Mouse (Mus musculus) midbrain, embryonic 11.5 days (tissue): Measurements from ENCODE around the gene Tnfrsf25. TPM values are rescaled to one million over a fixed set of nuclear protein-coding genes. Genes with fewer than 3 reads are reported as not detected.

Source experiments
- ATAC-seq: fragments of 200-750 bp; cut with Nextera tagmentation; 2 replicates; pipeline ENCODE4 v1.8.0; 2017; ENCODE audit warnings: moderate TSS enrichment, moderate library complexity; ENCODE audit not compliant: low FRiP score
- DNase-seq: peaks from one replicate; pipeline ENCODE4 v3.0.0; 2015; ENCODE audit warnings: low spot score; ENCODE audit errors: missing footprints
- H3K27ac ChIP-seq: fragments of 300-500 bp; sonication (generic); 2 replicates; pipeline ENCODE4 v1.5.1; 2014; ENCODE audit warnings: low read depth, low read length
- H3K27me3 ChIP-seq: fragments of 300-500 bp; sonication (generic); 2 replicates; pipeline ENCODE4 v1.6.1; 2014; ENCODE audit warnings: mild to moderate bottlenecking, low read length, moderate library complexity, mixed read lengths; ENCODE audit not compliant: control insufficient read depth, insufficient read depth
- H3K36me3 ChIP-seq: fragments of 300-500 bp; sonication (generic); 2 replicates; pipeline ENCODE4 v1.6.1; 2014; ENCODE audit warnings: mild to moderate bottlenecking, low read length, moderate library complexity, mixed read lengths; ENCODE audit not compliant: control insufficient read depth, insufficient read depth
- H3K4me1 ChIP-seq: fragments of 300-500 bp; sonication (generic); 2 replicates; pipeline ENCODE4 v1.6.1; 2014; ENCODE audit warnings: low read length; ENCODE audit not compliant: control insufficient read depth, insufficient read depth
- H3K4me2 ChIP-seq: fragments of 300-500 bp; sonication (generic); 2 replicates; pipeline ENCODE4 v1.6.1; 2014; ENCODE audit warnings: mild to moderate bottlenecking, moderate library complexity
- H3K4me3 ChIP-seq: fragments of 300-500 bp; sonication (generic); 2 replicates; pipeline ENCODE4 v1.5.1; 2014; ENCODE audit warnings: low read depth, low read length
- H3K9ac ChIP-seq: fragments of 300-500 bp; sonication (generic); 2 replicates; pipeline ENCODE4 v1.6.1; 2014; ENCODE audit warnings: low read length
- H3K9me3 ChIP-seq: fragments of 300-500 bp; sonication (generic); 2 replicates; pipeline ENCODE4 v1.6.1; 2016; ENCODE audit warnings: low read length; ENCODE audit not compliant: control insufficient read depth
- WGBS: fragments of 180-500 bp; shearing (Covaris S2); extraction: QIAGEN DNeasy Blood & Tissue Kit; methylation state at CpG from one replicate; pipeline ENCODE4 v1.1.7; 2014; 5-methylcytosine and 5-hydroxymethylcytosine counted together
- polyA plus RNA-seq: library from polyadenylated mRNA; unstranded; fragments of >200 nt; fragmentation: Nextera tagmentation; extraction: Ambion mirVana; gene quantifications from 2 replicates; pipeline ENCODE4 v1.2.1, GENCODE M21; 2014

Tnfrsf25 gene
- polyA plus RNA-seq, 1 experiment from 2014 or later: 0.31 TPM

DNA sequence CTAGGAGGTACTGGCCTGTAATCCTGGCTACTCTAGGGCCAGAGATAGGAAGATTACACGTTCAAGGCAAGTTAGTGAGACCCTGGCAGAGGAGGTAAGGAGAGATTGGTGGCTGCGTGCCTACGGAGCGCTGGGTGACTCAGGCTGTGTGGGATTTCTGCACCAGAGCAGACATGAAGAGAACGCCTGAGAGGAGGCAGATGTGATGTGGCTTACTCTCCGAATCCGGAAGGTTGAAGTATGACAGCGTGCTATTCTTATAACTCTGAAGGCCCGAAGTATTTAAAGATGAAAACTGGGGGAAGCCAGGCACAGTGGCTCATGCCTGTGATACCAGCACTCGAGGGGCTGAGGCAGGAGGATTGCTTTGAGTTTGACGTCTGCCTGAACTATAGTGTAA, 15.2 kb upstream of the Tnfrsf25 start:
- DNase-seq (no peak), ATAC-seq (no peak)
- H3K9ac ChIP-seq: no peak overlapping the region
- no peak overlapping the region for H3K4me2 ChIP-seq
- 84% methylated on average over 11 of the region's 11 CpGs for WGBS
- H3K9me3 ChIP-seq: no peaks in the 10 kb centered on the region
- H3K4me3 ChIP-seq: no peak overlapping the region
- H3K27ac ChIP-seq: no peak overlapping the region
- peaks cover 3% of the 10 kb centered on the region; the same call in 1 of the 2 replicates for H3K4me1 ChIP-seq
- no peaks in the 10 kb centered on the region for H3K36me3 ChIP-seq
- H3K27me3 ChIP-seq: no peaks in the 10 kb centered on the region

- H3K4me2 ChIP-seq: no peak overlapping the region
- ATAC-seq (no peak), DNase-seq (no peak)
- H3K27me3 ChIP-seq: no peaks in the 10 kb centered on the region
- no peaks in the 10 kb centered on the region for H3K36me3 ChIP-seq
- H3K4me3 ChIP-seq: no peak overlapping the region
- H3K27ac ChIP-seq: no peak overlapping the region
- WGBS: 80% methylated on average over 7 of the region's 7 CpGs
- peaks cover 3% of the 10 kb centered on the region; the same call in 1 of the 2 replicates for H3K4me1 ChIP-seq
- no peaks in the 10 kb centered on the region for H3K9me3 ChIP-seq
- H3K9ac ChIP-seq: no peak overlapping the region
Measured at GRCm38 (mm10) chr4:152101081-152101653, 14.6 kb upstream of the Tnfrsf25 start.

GRCm38 (mm10) chr4:152101921-152102320, 13.8 kb upstream of the Tnfrsf25 start:
- Histone ChIP-seq H3K9me3 (no peaks in the 10 kb centered on the region), H3K36me3 (no peaks in the 10 kb centered on the region), H3K4me1 (peaks cover 3% of the 10 kb centered on the region; the same call in 1 of the 2 replicates), H3K4me2 (no peak overlapping the region), H3K27me3 (peaks cover 3% of the 10 kb centered on the region; the same call in 1 of the 2 replicates), H3K4me3 (no peak overlapping the region), H3K27ac (no peak overlapping the region), H3K9ac (no peak overlapping the region)
- 94% methylated on average over 16 of the region's 16 CpGs for WGBS
- DNase-seq (no peak), ATAC-seq (no peak)

DNA sequence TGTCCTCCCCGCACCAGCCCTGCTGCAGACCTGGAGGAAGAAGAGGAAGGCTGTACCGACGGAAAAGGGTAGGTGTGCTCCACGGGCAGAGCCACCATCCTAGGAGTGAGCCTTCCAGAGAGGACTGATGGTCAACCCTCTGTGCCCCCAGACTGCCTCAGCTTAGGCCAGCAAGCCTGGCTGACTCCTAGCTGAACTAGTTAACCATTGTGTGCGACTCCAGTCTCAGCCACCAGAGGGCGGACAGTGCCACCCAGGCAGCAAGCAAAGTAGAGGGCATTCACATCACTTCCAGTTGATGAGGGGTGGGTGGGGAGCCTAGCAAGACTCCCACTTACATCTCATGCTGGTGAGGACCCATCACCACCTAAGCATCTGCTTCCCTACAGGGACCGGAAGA, 12.7 kb upstream of the Tnfrsf25 start:
- H3K4me1 ChIP-seq: peaks cover 11% of the 10 kb centered on the region

DNA sequence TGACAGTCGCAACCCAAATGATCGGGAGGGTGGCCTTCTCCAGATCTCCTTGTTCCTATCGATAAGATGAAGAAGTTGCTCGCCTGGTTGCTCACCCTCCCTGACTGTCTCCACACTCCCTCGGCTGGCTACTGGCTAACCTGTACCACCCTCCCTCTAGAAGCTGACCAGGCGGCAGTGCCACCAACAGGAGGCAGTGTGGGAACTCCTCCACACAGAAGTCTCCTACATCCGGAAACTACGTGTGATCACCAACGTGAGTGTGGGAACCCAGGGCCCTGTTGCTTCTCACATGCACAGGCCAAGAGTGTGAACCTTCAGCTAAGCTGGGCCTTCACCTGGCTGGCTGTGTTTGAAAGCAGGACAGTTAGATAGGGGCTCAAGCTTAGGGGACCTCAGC, 9.0 kb upstream of the Tnfrsf25 start:
- Histone ChIP-seq H3K27me3 (peaks cover 4% of the 10 kb centered on the region), H3K4me2 (no peak overlapping the region), H3K9me3 (no peaks in the 10 kb centered on the region), H3K9ac (no peak overlapping the region), H3K36me3 (no peaks in the 10 kb centered on the region), H3K4me3 (no peak overlapping the region), H3K27ac (no peak overlapping the region), H3K4me1 (peaks cover 10% of the 10 kb centered on the region)
- no peak for DNase-seq
- no peak for ATAC-seq
- 61% methylated on average over 9 of the region's 9 CpGs for WGBS

More for the DNA sequence above, 12.7 kb upstream of the Tnfrsf25 start:
- peak; percentile 97 for DNase-seq
- no peak overlapping the region for H3K27ac ChIP-seq
- no peak for ATAC-seq
- H3K4me3 ChIP-seq: no peak overlapping the region
- H3K4me2 ChIP-seq: no peak overlapping the region
- H3K27me3 ChIP-seq: peaks cover 4% of the 10 kb centered on the region; the same call in 1 of the 2 replicates
- H3K9ac ChIP-seq: no peak overlapping the region
- 32% methylated on average over 7 of the region's 7 CpGs for WGBS
- H3K9me3 ChIP-seq: no peaks in the 10 kb centered on the region
- no peaks in the 10 kb centered on the region for H3K36me3 ChIP-seq

DNA sequence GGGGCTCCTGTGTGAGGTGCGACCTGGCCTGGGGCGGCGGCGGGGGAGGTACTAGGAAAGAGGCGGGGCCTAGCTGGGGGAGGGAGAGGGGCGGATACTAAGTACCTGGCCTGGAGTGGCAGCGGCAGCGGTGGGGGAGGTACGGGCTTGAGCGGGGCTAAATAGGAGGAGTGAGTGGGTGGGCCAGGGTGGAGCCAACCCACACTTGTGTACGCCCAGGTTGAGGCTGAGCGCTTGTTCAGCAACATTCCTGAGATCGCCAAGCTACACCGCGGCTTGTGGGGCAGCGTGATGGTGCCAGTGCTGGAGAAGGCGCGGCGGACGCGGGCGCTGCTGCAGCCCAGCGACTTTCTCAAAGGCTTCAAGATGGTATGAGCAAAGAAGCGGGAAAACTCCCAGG, 8.2 kb upstream of the Tnfrsf25 start:
- peak overlapping the region; percentile 69 for H3K4me2 ChIP-seq
- DNase-seq (no peak), ATAC-seq (peak; percentile 66)
- peaks cover 4% of the 10 kb centered on the region for H3K27me3 ChIP-seq
- H3K4me3 ChIP-seq: peak overlapping the region; percentile 30
- H3K36me3 ChIP-seq: no peaks in the 10 kb centered on the region
- H3K27ac ChIP-seq: no peak overlapping the region
- peak overlapping the region; percentile 56 for H3K9ac ChIP-seq
- peaks cover 10% of the 10 kb centered on the region for H3K4me1 ChIP-seq
- WGBS: 6% methylated on average over 24 of the region's 24 CpGs
- H3K9me3 ChIP-seq: no peaks in the 10 kb centered on the region

- Histone ChIP-seq H3K9me3 (no peaks in the 10 kb centered on the region), H3K4me3 (peak overlapping the region; percentile 30), H3K27ac (no peak overlapping the region), H3K36me3 (no peaks in the 10 kb centered on the region), H3K4me1 (peaks cover 10% of the 10 kb centered on the region), H3K9ac (peak overlapping the region; percentile 56), H3K4me2 (peak overlapping the region; percentile 69), H3K27me3 (peaks cover 4% of the 10 kb centered on the region)
- ATAC-seq: peak; percentile 95
- DNase-seq: peak; percentile 98
- WGBS: 4% methylated on average over 30 of the region's 30 CpGs
Measured at GRCm38 (mm10) chr4:152107971-152108509, 7.7 kb upstream of the Tnfrsf25 start.

- Histone ChIP-seq H3K4me2 (no peak overlapping the region), H3K9me3 (no peaks in the 10 kb centered on the region), H3K4me1 (peaks cover 10% of the 10 kb centered on the region), H3K4me3 (no peak overlapping the region), H3K9ac (no peak overlapping the region), H3K36me3 (no peaks in the 10 kb centered on the region), H3K27ac (no peak overlapping the region), H3K27me3 (peaks cover 4% of the 10 kb centered on the region)
- 92% methylated on average over 5 of the region's 5 CpGs for WGBS
- ATAC-seq: no peak
- DNase-seq: no peak
Measured at GRCm38 (mm10) chr4:152108673-152109072, 7.1 kb upstream of the Tnfrsf25 start.

DNA sequence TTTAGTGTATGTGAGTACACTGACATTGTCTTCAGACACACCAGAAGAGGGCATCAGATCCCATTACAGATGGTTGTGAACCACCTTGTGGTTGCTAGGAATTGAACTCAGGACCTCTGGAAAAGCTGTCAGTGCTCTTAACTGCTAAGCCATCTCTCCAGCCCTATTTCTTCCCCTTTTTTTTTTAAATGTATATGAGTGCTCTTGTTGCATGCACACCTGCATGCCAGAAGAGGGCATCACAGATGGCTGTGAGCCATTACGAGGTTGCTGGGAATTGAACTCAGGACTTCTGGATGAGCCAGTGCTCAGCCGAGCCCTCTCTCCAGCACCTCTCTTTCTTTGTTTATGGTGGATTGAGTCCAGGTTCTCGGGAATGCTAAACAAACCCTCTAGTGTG, 6.2 kb upstream of the Tnfrsf25 start:
- H3K4me1 ChIP-seq: peaks cover 10% of the 10 kb centered on the region
- H3K27me3 ChIP-seq: peaks cover 11% of the 10 kb centered on the region
- no peak overlapping the region for H3K9ac ChIP-seq
- H3K27ac ChIP-seq: no peak overlapping the region
- ATAC-seq (no peak), DNase-seq (no peak)
- H3K4me2 ChIP-seq: no peak overlapping the region
- WGBS: 86% methylated on average over 3 of the region's 3 CpGs
- H3K36me3 ChIP-seq: no peaks in the 10 kb centered on the region
- H3K4me3 ChIP-seq: no peak overlapping the region
- H3K9me3 ChIP-seq: no peaks in the 10 kb centered on the region
